33 mouse cellular contexts compared by ENCODE assay signal in genomic region chr11:96425193-96425592, GRCm38 (mm10). TPM values are rescaled to one million over a fixed set of nuclear protein-coding genes. Genes with fewer than 3 reads are reported as not detected.
DNase-seq lines count a peak whose midpoint lies in the region; ATAC-seq and TF ChIP-seq lines count a peak whose summit lies in the region.
"Had no signal": no experiment of that assay in that cellular context is flagged by ENCODE, and none has a peak within 500 bp of the region (broad histone marks: within the 10 kb centered on the region; RNA-seq: fewer than 3 reads in every experiment).

No protein-coding gene starts in this region.

- TF ChIP-seq POLR2A in lung, adult 2 months (IDR thresholded peaks at IDR 0.05; ENCODE audit: borderline replicate concordance, extremely low read depth, low read depth, low read length) = no peak
- no peak for TF ChIP-seq POLR2A in CH12.LX (IDR thresholded peaks at IDR 0.05; ENCODE audit: low read depth, low read length)

- no peak overlapping the region for H3K27ac ChIP-seq in lung, embryonic 14.5 days (ENCODE audit: low read depth)
- H3K27ac ChIP-seq in CH12.LX (ENCODE audit: insufficient read depth, low read depth) = no peak overlapping the region
- no peak overlapping the region for H3K27ac ChIP-seq in left cerebral cortex, adult 2 months
- H3K27ac ChIP-seq: forebrain, embryonic 10.5 days; hindbrain, embryonic 13.5 days; neural tube, embryonic 13.5 days; stomach, embryonic 15.5 days had no signal

- no peak overlapping the region for H3K4me3 ChIP-seq in lung, embryonic 14.5 days (ENCODE audit: low read depth, low read length)
- no peak overlapping the region for H3K4me3 ChIP-seq in lung, adult 2 months (replicated peaks; ENCODE audit: extremely low read depth, low read depth, low read length)
- no peak overlapping the region for H3K4me3 ChIP-seq in CH12.LX (replicated peaks in 1 of 3; ENCODE audit: low read depth in 2 of 3, low read length in 2 of 3, poor library complexity in 1 of 3)
- H3K4me3 ChIP-seq in left cerebral cortex, adult 2 months = no peak overlapping the region
- H3K4me3 ChIP-seq: forebrain, embryonic 10.5 days; hindbrain, embryonic 13.5 days; megakaryocyte, embryonic 14.5 days; neural tube, embryonic 13.5 days; stomach, embryonic 15.5 days had no signal

- H3K9me3 ChIP-seq in lung, embryonic 14.5 days (ENCODE audit: low read depth, low read length) = no peaks in the 10 kb centered on the region
- H3K9me3 ChIP-seq in CH12.LX (replicated peaks; ENCODE audit: low read length) = no peaks in the 10 kb centered on the region
- H3K9me3 ChIP-seq: hindbrain, embryonic 13.5 days; neural tube, embryonic 13.5 days; stomach, embryonic 15.5 days had no signal

- TF ChIP-seq EP300 in CH12.LX (IDR thresholded peaks at IDR 0.05; ENCODE audit: low read length) = no peak

- no peak for DNase-seq in lung, embryonic 14.5 days
- DNase-seq in lung, adult 2 months = no peak
- DNase-seq in A20 (ENCODE audit: low read depth, low spot score) (peak; percentile 35), CH12.LX (ENCODE audit: extremely low read depth) (peak; percentile 25), R1 (ENCODE audit: low read depth, low spot score) (peak; percentile 68)
- no peak for DNase-seq in left cerebral cortex, adult 2 months (ENCODE audit: extremely low spot score in 1 of 2, low spot score in 2 of 2)
- no peak for DNase-seq in adrenal gland, adult 2 months
- no peak for DNase-seq in heart, adult 18-20 months
- DNase-seq: adrenal gland, postnatal 10 days; cerebellum, adult 18-20 months; cerebellum, postnatal 14 days; gastrocnemius, postnatal 10 days; heart, postnatal 14 days; kidney, adult 9 months; kidney, postnatal 4 days; left cerebral cortex, postnatal 4 days; liver; lung, postnatal 36 days; midbrain, embryonic 14.5 days; thymus, adult 2 months had no signal

- TF ChIP-seq CTCF in lung, embryonic 14.5 days (IDR thresholded peaks at IDR 0.05; ENCODE audit: low read depth) = peak; percentile 18; the same call in 1 of the 2 replicates
- no peak for TF ChIP-seq CTCF in lung, adult 2 months (IDR thresholded peaks at IDR 0.05; ENCODE audit: insufficient read depth, low read length)
- TF ChIP-seq CTCF in CH12.LX (conservative IDR thresholded peaks at IDR 0.05 in 1 of 2, IDR thresholded peaks at IDR 0.05 in 1 of 2; ENCODE audit: low read depth in 2 of 2, low read length in 2 of 2) = peak; percentile 16 to 69; a peak in 2 of 4 replicates
- no peak for TF ChIP-seq CTCF in left cerebral cortex, adult 2 months (IDR thresholded peaks at IDR 0.05)

- 93% methylated on average over 6 of the region's 6 CpGs for WGBS in lung, embryonic 14.5 days
- 94% methylated on average over 6 of the region's 6 CpGs for WGBS in lung, adult 2 months

- H3K27me3 ChIP-seq in lung, embryonic 14.5 days (ENCODE audit: insufficient read depth, low read length) = no peaks in the 10 kb centered on the region
- H3K27me3 ChIP-seq in CH12.LX (replicated peaks) = peaks cover 73% of the 10 kb centered on the region
- H3K27me3 ChIP-seq: hindbrain, embryonic 13.5 days; neural tube, embryonic 13.5 days; Patski had no signal

- H3K4me2 ChIP-seq in lung, embryonic 14.5 days = no peak overlapping the region
- H3K4me2 ChIP-seq in CH12.LX (ENCODE audit: insufficient read depth, low read depth, poor library complexity, severe bottlenecking) = no peak overlapping the region
- H3K4me2 ChIP-seq: heart, embryonic 11.5 days; hindbrain, embryonic 13.5 days; neural tube, embryonic 13.5 days; stomach, embryonic 15.5 days had no signal

- in situ Hi-C loops in CH12.LX (cut with MboI; ENCODE audit: low pct_ligation_motif_present, low pct_unique_long_range_greater_than_20kb, low sequenced_read_pairs) = loop anchor here (25.0 kb wide), 1 partner anchor 437 kb away; no protein-coding TSS in a partner anchor

- H3K79me2 ChIP-seq in CH12.LX (replicated peaks; ENCODE audit: control insufficient read depth, extremely low read depth, insufficient read depth, poor library complexity, severe bottlenecking) = no peaks in the 10 kb centered on the region

- no peak overlapping the region for H3K9ac ChIP-seq in lung, embryonic 14.5 days
- no peak overlapping the region for H3K9ac ChIP-seq in CH12.LX (ENCODE audit: insufficient read depth, low read depth)
- H3K9ac ChIP-seq: hindbrain, embryonic 13.5 days; neural tube, embryonic 13.5 days; stomach, embryonic 15.5 days had no signal

- no peak for ATAC-seq in lung, embryonic 14.5 days (ENCODE audit: insufficient read depth)
- ATAC-seq: activated CD4-positive, CD25-positive, alpha-beta regulatory T cell, adult 4 months; forebrain, embryonic 16.5 days; Patski had no signal

- H3K4me1 ChIP-seq in lung, embryonic 14.5 days (ENCODE audit: insufficient read depth) = peaks cover 19% of the 10 kb centered on the region
- no peaks in the 10 kb centered on the region for H3K4me1 ChIP-seq in lung, adult 2 months (ENCODE audit: control insufficient read depth, insufficient read depth, low read length)
- H3K4me1 ChIP-seq in CH12.LX (ENCODE audit: control insufficient read depth in 1 of 2, insufficient read depth in 2 of 2) = no peaks in the 10 kb centered on the region
- H3K4me1 ChIP-seq: megakaryocyte, embryonic 14.5 days had no signal

- intact Hi-C loops in left cerebral cortex, adult 2 months (cut with DNase I) = no loop called here

- TF ChIP-seq RAD21 in CH12.LX (IDR thresholded peaks at IDR 0.05; ENCODE audit: low read depth, low read length) = peak; percentile 33

- dilution Hi-C loops in CH12.LX (cut with MboI; ENCODE audit: extremely low pct_ligation_motif_present, extremely low pct_unique_long_range_greater_than_20kb, low sequenced_read_pairs) = no loop called here

- no peaks in the 10 kb centered on the region for H3K36me3 ChIP-seq in lung, embryonic 14.5 days (ENCODE audit: insufficient read depth)
- no peaks in the 10 kb centered on the region for H3K36me3 ChIP-seq in CH12.LX (replicated peaks in 1 of 2; ENCODE audit: control insufficient read depth in 1 of 2, insufficient read depth in 1 of 2, low read length in 1 of 2)
- H3K36me3 ChIP-seq: forebrain, embryonic 10.5 days; hindbrain, embryonic 13.5 days; neural tube, embryonic 13.5 days; stomach, embryonic 15.5 days had no signal

TF ChIP-seq in CH12.LX, 34 proteins besides CTCF, POLR2A, EP300 and RAD21:
- TF ChIP-seq SMC3 (IDR thresholded peaks at IDR 0.05; ENCODE audit: low read depth, low read length) = peak; percentile 75
- TF ChIP-seq MEF2A (IDR thresholded peaks at IDR 0.05; ENCODE audit: borderline replicate concordance, low read depth, low read length) = no peak
- TF ChIP-seq USF1 (IDR thresholded peaks at IDR 0.05; ENCODE audit: low read depth, low read length) = no peak
- no peak for TF ChIP-seq MAX (IDR thresholded peaks at IDR 0.05; ENCODE audit: low read length)
- no peak for TF ChIP-seq ZNF384 (IDR thresholded peaks at IDR 0.05; ENCODE audit: low read depth, low read length)
- no peak for TF ChIP-seq JUND (conservative IDR thresholded peaks at IDR 0.05; ENCODE audit: low read depth, low read length)
- no peak for TF ChIP-seq E2F4 (IDR thresholded peaks at IDR 0.05; ENCODE audit: insufficient replicate concordance, low read depth, low read length)
- TF ChIP-seq PAX5 (IDR thresholded peaks at IDR 0.05; ENCODE audit: low read length) = no peak
- TF ChIP-seq ZC3H11A (IDR thresholded peaks at IDR 0.05; ENCODE audit: low read depth, low read length) = no peak
- TF ChIP-seq MYC (IDR thresholded peaks at IDR 0.05; ENCODE audit: low read depth, low read length) = no peak
- TF ChIP-seq ZKSCAN1 (IDR thresholded peaks at IDR 0.05; ENCODE audit: borderline replicate concordance, low read depth, low read length) = no peak
- no peak for TF ChIP-seq MAZ (IDR thresholded peaks at IDR 0.05; ENCODE audit: low read depth, low read length)
- TF ChIP-seq IRF4 (IDR thresholded peaks at IDR 0.05; ENCODE audit: low read depth, low read length) = 0 out of 2 replicates have a peak, but pooled peaks have one; percentile 9
- no peak for TF ChIP-seq TCF12 (IDR thresholded peaks at IDR 0.05; ENCODE audit: low read depth, low read length)
- TF ChIP-seq JUN (IDR thresholded peaks at IDR 0.05; ENCODE audit: insufficient read depth, low read depth, low read length) = no peak
- no peak for TF ChIP-seq ZMIZ1 (IDR thresholded peaks at IDR 0.05; ENCODE audit: low read depth, low read length)

RNA-seq across cellular contexts. Expression of gene Skap1, which starts 39.2 kb away (rescaled TPM):
- polyA plus RNA-seq in lung, embryonic 14.5 days (2014; fragmentation: Nextera tagmentation; extraction: Ambion mirVana) = 0.96 and 1.1 TPM in 2 replicates
- polyA plus RNA-seq in lung, adult 2 months (2012; rRNA removed) = 2.2 and 2.4 TPM in 2 replicates
- not detected in 2 replicates for total RNA-seq in CH12.LX (2012; rRNA removed)
- total RNA-seq in CH12.LX (2014; rRNA removed) = not detected in 2 replicates
- polyA plus RNA-seq in CH12.LX (2012; ENCODE audit: insufficient read length, low read depth) = not detected in 2 replicates
- 1 to 10 TPM; 1.8 to 2.0 TPM for total RNA-seq in left cerebral cortex, adult 2 months (2021)
- 1 to 10 TPM; 5.5 to 6.5 TPM for total RNA-seq in adrenal gland, adult 2 months (2021)
- 2.9 and 3.3 TPM in 2 replicates for polyA plus RNA-seq in adrenal gland, adult 2 months (2012; rRNA removed)
- 1 to 10 TPM in 1 of 2 experiments, not detected in 1; 2.3 TPM for total RNA-seq in heart, adult 18-20 months (2021)

RNA-seq across cellular contexts. Expression of gene Hoxb1, which starts 59.6 kb away (rescaled TPM):
- 0.08 TPM in 1 of 2 replicates, not detected in the other for polyA plus RNA-seq in lung, embryonic 14.5 days (2014; fragmentation: Nextera tagmentation; extraction: Ambion mirVana)
- not detected in 2 replicates for polyA plus RNA-seq in lung, adult 2 months (2012; rRNA removed)
- not detected in 2 replicates for total RNA-seq in CH12.LX (2012; rRNA removed)
- total RNA-seq in CH12.LX (2014; rRNA removed) = not detected in 2 replicates
- not detected in 2 replicates for polyA plus RNA-seq in CH12.LX (2012; ENCODE audit: insufficient read length, low read depth)
- total RNA-seq in left cerebral cortex, adult 2 months (2021) = not detected
- not detected for total RNA-seq in adrenal gland, adult 2 months (2021)
- not detected in 2 replicates for polyA plus RNA-seq in adrenal gland, adult 2 months (2012; rRNA removed)
- total RNA-seq in heart, adult 18-20 months (2021) = not detected
- total RNA-seq: adrenal gland, postnatal 10 days; gastrocnemius, postnatal 10 days; granulocyte monocyte progenitor cell, adult 5-6 weeks; heart, postnatal 14 days; left cerebral cortex, adult 18-20 months; left cerebral cortex, postnatal 4 days had no signal
- polyA plus RNA-seq: activated CD4-positive, CD25-positive, alpha-beta regulatory T cell, adult 4 months; forebrain, embryonic 10.5 days; forebrain, embryonic 16.5 days; liver, embryonic 16.5 days; midbrain, embryonic 14.5 days; Patski; spleen, adult 2 months; stomach, embryonic 15.5 days; thymus, adult 2 months had no signal

Comparison
In these comparisons a context has a peak if more than half of its experiments do, and no peak if none do; other contexts are left out.
1. CTCF ChIP-seq: peak in lung, embryonic 14.5 days (single experiment) and CH12.LX (2 of 2); none in lung, adult 2 months (single experiment) and left cerebral cortex, adult 2 months (single experiment).
2. DNase-seq: peak in A20 (single experiment), CH12.LX (single experiment) and R1 (single experiment); none in lung, embryonic 14.5 days (single experiment), lung, adult 2 months (single experiment), left cerebral cortex, adult 2 months (0 of 2), adrenal gland, adult 2 months (single experiment) and heart, adult 18-20 months (0 of 2).